Mouse (Mus musculus) layer of hippocampus, adult 8-10 months (tissue): ENCODE results near the gene Slc1a3. TPM values are rescaled to one million over a fixed set of nuclear protein-coding genes. Genes with fewer than 3 reads are reported as not detected.

ENCODE experiments used
- DNase-seq, 2 experiments: peaks; one replicate each; pipeline ENCODE4 v3.0.0; 2022; ENCODE audit warnings: low spot score in 2 of 2
- total RNA-seq, 4 experiments: library from RNA; stranded (reverse); gene quantifications; 2 replicates each; pipeline ENCODE4 v1.2.4; 2022

Slc1a3 gene
- total RNA-seq, 4 experiments from 2014 or later: 344 to 455 (median 398) TPM

DNA sequence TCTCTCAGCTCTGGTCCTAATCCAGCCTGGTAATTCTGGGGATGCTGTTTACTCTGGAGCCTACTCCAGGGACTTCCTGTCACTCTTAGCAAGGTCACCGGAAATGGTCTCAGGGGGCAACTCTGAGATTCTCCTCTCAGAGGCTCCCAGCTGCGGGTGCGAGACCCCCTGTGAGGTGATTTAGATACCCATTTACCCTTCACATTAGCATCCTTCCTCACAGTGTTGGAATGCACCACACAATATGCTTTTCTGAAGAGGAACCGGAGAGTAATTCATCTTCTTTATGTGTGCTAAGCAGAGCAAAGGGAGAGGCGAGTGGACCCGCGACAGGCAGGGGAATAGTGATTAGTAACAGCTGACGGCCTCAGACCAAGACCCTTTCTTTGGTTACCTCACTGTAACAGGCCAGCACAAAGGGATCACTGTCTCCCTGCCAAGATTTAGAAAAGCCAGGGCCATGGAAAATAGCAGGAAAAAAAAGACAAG is 51.0 kb downstream of the Slc1a3 start:
- peak; percentile 38 to 64 for DNase-seq

DNA sequence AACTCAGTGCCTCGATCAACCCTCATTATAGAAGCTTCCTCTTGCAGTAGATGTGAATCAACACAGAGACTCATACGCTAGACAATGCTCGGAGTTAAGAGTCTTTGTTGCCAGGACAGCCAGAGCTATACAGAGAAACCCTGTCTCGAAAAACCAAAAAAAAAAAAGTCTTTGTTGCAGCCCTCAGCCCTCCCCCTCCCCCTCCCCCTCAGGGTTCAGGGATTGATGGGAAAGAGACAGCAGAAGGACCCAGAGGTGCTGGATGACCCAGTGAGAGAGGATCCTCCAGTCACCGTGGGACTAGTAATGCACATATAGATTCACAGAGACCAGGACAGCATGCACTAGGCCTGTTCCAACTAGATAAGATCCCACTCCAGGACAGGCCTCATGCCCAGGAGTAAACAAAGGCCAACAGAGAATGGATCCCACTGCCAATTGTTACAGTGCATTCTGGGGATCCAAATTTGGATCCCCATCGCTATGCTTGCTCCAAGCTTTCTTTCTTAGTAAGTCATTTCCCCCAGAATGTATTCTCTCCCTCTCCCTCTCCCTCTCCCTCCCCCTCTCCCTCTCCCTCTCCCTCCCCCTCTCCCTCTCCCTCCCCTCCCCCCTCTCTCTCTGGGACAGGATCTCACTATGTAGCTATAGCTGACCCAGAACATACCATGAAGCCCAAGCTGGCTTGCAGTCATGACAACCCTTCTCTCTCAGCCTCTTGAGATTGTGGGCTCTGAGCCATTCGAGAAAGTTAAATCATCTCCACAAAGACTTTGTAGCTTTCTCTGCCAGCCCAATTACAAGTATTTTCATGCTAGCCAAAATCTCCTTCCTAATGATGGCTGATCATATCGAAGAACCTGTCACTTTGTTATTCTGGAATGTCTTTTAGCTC is 52.2 kb downstream of the Slc1a3 start:
- no peak for DNase-seq

DNA sequence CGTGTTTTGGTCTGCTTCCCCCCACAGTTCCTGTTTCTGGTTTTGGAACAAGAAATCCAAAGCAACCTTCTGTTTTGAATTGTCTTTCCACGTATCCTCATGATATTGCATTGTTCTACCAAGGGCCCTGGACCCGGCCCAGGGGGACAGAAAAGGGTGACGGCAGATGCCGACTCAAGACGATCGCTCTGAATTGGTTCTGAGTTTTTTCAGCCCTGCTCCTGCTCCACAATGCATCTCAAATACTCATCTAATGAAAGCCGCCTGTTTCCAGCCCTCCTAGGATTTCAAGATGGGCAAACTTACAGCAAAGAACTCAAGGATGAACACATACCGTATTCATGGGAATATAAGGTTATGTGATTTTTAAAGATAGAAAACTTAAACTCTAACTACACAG is 55.3 kb downstream of the Slc1a3 start:
- no peak for DNase-seq

DNA sequence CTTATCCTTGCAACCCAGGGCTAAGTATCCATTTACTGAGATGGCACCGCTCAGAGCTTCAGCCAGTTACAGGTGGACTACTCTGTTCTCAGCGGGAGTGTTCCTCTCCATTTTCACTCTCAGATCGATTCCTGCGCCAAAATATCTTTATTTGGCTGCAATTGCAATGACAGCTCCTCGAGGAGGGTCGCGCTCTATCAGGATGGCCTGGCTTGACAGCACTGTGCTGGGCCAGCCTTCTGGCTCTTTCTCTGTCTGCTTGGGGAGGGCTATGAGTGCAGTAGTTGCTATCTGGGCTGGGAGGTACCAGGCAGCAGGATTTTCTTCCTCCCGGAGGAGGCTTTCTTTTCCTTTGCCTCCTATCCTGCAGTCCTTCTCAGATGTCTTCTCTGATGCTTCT is 57.9 kb downstream of the Slc1a3 start:
- no peak for DNase-seq

DNA sequence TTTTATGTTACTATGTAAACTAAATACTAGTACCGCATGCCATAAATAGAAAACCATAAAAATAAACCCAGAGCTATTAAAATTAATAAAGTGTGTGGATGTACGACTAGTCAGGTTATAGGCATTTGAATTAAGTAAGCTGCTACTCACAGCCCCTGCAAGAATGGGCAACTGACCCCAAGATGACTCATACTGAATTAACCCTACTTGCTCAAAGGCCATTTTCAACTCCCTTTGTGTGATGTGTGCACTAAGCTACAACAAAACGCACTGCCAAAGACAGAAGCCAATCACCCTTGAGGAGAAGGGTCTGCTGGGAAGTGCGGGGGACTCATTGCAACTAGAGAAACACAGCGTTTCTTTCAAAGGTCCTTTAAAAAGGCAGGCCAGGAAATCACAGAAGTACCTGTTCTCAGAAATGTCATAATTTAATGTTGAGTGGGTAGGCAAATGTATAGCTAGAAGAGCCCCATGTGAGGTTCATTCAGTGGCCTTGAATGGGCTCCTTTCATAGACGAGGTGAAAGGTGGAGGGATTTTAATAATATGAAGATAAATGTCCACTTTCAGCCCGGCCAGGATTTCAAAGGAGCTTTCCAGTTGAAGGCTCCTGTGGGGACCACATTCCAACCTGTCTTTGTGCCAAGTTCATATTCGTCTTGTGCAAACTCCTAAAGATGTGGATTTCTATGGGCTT is 66.4 kb downstream of the Slc1a3 start:
- no peak for DNase-seq

DNA sequence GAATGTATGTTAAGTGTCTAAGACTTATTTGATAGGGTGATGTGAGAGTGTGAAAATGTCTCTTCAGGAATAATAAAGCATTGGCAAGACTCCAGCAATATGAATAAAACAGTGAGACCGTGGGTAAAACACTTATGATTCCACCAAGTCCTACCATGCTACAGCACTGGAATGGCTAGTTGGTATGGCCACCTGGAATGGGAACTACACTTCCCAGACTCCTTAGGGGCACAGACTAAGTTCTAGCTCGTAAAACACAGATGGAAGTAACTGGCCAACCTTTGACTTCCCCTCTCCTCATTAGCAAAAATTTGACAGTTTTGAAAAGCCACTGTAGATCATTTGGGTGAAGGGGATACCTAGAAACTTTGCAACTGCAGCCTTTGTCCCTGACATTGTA is 70.7 kb downstream of the Slc1a3 start:
- DNase-seq: no peak

DNA sequence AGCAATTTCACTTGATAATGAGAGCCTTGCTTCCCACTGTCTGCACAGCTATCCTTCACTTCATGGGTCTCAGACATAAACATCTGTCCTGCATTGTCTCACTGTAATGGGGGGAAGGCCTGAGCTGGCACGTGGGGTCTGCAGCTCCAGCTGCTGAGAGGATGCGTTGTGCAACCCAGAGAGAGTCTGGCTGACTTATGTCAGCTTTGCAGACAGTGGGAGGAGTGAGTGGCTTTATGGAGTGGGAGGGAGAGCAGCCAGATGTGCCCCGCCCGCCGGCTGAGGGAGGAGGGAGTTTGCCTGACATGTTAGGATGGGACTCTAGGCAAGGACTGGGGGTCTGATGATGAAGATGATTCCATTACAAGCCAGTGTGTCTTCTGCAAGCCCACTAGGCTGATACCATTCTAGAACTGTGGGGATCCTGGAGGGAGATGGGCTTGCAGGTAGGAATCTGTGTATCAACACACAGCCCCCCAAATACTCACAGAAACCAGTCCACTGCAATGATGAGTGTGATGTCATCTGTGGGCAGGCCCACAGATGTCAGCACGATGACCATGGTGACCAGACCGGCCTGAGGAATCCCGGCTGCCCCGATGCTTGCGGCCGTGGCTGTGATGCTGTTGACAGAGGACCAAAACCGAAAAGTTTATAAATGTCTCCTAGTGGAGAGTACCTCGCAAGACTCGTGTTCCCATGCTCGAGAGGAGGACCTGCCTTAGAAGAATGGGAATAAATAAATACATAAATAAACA is 71.8 kb downstream of the Slc1a3 start:
- DNase-seq: no peak

DNA sequence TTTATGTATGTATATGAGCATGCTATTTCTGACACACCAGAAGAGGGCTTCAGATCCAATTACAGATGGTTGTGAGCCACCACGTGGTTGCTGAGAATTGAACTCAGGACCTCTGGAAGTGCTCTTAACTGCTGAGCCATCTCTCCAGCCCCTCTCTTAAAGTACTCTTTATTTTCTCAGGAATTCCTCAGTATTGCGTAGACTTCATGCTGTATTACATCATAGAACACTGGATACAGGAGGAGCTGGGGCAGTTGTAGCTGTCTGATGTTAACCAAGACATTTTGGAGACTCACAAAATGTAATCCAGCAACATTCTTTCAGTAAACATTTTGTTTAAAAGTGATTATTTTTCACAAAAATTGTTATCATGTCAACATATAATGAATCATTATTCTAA is 73.3 kb downstream of the Slc1a3 start:
- no peak for DNase-seq

DNA sequence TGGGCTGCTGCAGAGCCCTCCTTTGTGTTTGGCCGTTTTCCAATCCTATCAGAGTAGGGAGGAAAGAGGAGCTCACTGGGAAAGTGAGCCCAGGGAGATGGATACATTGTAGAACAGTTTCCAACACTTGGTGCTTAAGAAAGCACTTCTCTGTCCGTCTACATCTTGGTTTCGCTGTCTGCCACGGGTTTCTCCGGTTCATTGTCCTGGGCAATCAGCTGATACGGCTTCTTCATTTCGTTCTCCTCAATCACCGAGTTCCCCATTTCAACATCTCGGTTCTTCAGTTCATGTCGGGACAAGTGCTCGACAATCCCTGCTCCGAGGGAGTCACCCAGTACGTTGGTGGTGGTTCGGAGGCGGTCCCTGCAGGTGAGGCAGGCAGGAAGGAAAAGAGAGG is 74.6 kb downstream of the Slc1a3 start:
- no peak for DNase-seq

DNA sequence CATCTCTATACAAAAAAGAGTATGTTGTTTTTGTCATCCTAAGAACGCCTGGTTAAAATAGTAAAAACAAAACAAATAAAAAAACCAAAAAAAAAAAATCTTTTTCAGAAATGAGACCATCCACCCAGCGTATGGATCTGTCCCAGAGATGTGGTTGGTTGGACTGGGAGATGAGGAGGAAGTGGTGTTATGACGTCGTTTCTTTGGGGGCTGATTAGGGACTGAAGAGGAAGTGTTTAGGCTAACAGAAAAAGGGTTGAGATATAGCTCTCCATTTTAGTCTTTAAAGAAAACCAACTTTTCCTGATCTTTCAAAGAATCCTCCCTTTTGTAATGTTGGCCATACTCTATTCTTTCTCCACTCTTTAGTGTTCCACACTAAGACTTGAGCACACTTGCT is 75.8 kb downstream of the Slc1a3 start:
- no peak for DNase-seq

DNA sequence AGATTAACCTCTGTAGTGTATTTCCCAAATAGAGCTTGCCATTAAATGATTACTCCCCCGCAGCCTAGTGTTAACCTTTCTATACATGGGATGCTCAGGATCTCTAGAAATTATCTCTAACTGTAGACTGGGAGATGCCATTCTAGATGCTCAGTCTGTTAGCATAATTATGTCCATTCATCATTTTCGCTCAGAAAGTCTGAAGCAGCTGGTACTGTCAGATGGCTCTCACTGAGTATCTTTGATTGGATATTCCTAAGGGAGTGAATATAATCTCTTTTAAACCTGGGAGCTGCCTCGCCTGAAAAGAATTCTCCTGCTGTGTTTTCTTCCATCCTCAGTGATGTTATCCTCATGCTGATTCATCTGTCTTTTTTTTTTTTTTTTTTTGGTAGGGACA is 76.2 kb downstream of the Slc1a3 start:
- no peak for DNase-seq

DNA sequence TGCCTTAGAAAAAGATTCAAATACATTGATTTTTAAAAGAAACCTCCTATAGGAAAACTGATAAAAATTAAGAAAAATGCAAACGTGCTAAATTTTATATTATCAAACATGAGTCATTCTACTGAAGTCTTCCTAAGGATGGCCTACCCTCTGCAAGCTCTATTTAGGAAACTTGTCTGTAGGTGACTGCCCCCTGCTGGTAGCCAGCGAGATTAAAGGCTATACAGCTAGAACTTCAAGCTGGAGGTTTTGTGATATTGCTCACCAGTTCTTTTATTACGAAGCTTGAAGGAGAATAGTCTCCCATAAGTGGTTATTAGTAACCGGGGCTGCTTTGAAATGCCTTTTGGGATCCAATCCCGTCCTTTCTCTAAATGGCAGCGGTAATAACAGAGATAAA is 77.2 kb downstream of the Slc1a3 start:
- peak; percentile 32 to 64 for DNase-seq

DNA sequence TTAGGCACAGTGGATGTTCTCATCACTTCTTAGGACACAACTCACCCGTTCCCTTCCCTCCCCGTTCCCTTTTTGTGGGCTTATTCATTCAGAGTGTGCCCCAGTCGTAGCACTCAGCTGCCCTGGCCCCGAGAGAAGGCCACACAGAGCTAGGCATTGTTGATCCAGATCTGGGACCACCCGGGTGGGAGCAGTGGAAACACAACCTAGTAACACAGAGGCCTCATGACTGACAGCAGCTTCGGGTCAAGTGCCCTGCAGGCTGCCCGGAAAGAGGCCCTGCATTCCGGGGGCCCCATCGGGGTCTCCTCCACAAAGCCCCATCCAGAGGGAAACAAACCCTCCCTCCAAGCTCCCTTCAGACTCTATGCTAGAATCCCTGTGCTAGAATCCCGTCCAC is 78.2 kb downstream of the Slc1a3 start:
- no peak for DNase-seq

DNA sequence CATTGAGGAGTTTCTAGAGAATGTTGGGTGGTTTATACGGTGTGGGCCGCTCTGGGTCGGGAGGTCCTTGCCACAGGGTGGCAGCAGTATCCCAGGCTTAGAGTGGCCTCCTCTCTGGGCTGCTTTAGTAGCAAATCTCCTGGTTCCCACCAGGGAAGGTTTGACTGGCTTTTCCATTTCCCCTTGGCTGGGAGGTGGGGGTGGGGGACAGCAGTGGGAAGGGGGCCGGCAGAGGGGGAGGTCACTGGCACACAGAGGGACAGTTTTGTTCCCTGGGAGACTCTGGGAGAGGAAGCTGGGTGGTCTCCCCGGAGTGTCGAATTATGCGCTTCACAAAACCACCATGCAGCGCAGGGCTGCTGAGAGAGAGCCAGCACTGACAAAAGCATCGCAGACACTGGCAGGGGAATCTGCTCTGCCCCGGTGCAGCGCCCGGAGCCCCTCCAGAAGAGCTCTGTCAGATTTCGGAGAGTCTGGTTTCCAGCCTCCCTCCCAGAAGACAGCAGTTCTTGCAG is 81.2 kb downstream of the Slc1a3 start:
- peak; percentile 61 to 79 for DNase-seq

DNA sequence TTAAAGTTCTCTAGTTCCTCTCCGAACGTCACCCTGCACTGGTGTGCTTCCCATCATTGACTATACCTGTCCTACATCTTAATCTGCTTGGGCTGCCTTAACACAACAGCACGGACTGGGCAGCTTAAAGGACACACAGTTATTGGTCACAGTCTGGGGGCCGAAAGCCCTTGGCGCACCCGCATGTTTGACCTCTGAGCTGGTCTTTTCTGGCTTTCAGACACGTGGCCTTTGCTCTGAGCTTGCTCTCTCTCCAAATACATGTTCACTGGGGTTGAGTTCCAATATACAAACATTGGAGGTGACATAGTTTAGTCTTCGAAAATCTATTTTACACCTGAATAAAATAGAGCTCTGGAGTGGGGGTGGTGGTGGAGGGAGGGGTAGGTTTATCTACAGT is 82.4 kb downstream of the Slc1a3 start:
- no peak for DNase-seq

DNA sequence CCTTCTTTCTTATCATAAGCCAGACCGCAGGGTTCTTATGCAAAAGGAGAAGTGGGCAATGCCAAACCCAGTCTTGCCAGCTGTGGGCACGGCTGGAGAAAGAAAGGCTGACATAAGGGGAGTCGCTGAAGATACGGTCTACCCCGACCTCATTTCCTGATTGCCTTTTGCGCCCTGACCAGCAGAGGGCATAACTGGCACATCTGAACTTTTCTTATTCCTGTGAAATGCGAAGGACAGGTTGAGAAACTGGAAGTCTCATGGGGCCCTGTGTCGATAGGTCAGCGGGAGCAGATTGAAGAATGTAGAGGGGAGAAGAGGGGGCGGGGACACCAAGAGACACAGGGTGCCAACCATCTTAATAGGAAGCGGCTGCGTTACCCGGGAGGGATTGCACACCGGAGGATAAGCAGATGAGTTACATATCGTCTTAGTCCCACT is 83.4 kb downstream of the Slc1a3 start:
- peak; percentile 43 to 73 for DNase-seq

DNA sequence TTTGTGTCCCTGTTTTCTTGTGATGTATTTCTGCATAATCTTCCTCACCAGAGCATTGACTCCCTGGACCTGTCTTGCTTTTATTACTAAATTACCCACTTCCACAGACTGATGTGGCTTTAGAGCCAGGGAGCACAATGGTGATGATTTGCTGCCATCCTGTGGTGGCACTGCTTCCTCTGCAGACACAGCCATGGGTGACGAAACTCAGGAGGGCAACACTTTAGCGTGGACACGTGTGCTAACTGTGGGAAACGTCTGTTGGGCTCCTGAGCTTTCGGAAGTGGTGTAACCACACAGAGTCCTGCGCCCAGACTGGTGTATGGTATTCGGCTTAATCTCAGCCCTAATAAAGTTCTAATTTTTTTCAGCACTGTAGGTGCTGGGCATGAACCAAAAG is 85.2 kb downstream of the Slc1a3 start:
- DNase-seq: no peak

DNA sequence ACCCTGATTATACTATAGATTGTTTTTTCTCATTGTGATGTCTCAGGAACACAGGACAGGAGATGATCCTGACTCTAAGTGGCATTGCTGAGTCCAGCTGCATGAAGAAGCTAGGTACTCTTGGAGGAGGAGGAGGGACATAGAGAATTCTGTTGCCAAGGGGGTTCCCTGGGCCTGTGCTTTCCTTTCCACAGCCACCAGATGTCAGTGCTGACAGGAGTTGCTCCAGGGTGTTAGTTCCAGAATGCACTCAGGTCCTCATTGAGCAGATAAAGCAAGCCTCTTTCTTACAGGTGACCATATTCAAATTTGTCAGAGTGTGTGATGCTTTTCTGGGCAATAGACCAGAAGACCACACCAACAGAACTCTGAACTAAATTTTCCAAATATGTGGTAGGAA is 86.7 kb downstream of the Slc1a3 start:
- no peak for DNase-seq

DNA sequence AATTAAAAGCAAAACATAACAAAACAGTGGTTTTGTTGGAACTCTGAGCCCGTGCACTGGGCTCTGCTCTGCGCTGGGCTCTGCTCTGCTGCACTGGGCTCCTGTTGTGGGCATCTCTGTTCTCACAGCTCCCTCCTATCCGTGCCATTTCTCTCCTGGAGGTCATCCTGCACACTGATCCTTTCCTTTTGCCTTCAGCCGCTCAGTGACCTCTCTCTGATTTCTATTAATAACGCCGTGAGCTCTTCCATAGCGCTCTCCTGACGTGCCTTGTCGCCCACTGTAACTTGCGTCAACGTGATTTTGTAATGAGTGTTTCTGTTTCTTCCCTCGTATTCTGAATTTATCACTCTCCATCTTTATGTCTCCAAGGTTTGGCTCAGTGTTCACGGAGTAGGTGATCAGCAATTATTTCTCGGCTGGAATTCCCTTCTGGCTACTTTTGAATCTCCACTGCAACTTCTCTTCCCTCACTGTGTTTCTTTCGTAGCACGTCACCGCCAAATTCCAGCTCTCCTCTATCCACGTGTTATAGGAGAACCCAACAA is 91.0 kb downstream of the Slc1a3 start:
- no peak for DNase-seq

DNA sequence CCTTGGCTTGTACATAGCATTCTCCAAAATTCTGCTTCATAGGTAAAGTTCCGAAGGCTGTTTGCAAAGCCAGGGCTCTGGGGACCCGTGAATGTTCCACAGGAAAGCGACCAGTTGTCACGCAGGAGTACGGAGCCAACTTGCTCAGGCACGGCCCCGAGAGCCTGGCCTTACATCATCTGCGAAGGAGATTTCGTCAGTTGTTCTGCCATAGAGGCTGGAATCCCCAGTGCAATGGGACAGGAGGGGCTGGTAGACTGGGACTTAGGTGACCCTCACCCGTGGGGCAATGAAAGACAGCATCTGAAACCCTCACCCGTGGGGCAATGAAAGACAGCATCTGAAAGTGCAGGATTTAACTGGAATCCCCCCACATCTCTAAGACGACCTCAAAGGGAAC is 94.3 kb downstream of the Slc1a3 start:
- no peak for DNase-seq

DNA sequence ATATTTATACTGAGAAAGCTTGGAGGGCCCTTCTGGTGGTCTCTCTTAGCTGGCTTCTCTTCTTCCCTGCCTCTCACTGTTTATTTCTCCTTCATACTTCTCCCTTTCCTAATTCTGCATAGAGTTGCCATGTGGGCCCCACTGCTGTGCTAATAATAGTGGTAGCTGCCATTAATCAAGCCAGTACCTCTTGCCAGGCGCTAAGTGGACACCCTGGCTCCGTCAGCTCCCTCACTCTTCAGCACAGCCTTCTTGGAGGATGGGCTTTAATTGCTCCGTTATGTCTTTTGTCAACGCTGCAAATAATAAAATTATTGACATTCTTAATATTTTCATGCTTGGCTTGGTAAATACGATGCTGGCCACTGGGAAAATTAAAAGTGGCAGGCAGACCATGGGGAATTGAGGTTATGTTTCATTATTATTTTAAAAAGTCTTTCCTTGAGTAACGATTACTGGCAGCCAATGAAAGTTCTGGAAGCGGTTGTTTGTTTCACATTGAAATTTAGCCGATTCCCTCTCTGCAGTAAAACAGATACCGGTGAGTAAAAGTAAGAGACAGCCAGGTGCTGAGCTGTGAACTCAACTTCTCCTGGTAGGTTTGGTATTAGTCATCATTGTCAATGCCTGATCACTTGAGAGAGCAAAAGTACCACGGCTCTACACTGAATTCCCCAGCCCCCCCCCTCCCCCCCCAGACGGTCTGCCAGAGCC is 94.9 kb downstream of the Slc1a3 start:
- DNase-seq: no peak
